Mouse (Mus musculus) CD4-positive, CD25-positive, alpha-beta regulatory T cell, adult 9 weeks (primary cell): ENCODE data around the gene Amd2. TPM values are rescaled to one million over a fixed set of nuclear protein-coding genes. Genes with fewer than 3 reads are reported as not detected.

ENCODE experiments used
- polyA plus RNA-seq: library from polyadenylated mRNA; unstranded; fragments of 100-300 nt; shearing (Covaris generic); gene quantifications from one replicate; pipeline ENCODE4 v1.2.1, GENCODE M21; 2017

The Amd2 gene
- polyA plus RNA-seq, result 2.3 TPM

DNA sequence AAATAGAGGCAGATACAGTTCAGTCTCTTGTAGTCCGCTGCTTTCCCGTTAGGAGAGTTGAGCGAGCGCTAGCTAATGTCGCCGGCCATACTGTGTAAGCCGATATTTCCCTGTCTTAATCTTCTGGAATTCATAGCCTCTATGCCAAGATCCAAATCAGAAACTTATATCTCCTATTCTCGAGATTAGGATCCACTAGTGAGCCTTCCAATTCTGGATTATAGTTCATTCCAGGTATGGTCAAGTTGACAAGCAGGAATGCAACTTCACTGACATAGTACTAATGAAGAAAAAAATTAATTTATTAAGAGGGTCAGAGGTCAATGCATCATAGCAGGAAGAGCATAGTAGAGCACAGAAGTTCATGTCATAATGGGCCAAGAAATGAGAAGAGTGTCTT is at the start of gene Amd2:
Gene Amd2 (minus strand): TSS at position 101 of the 400 bp plus-strand sequence.

